Mouse (Mus musculus): ENCODE measurements around the gene Wwp2.
"Not testable (repeated sequence)": the region's sequence is repeated elsewhere in the genome, so short reads cannot be mapped to it uniquely, and the experiment has no call there.

The Wwp2 gene

DNA sequence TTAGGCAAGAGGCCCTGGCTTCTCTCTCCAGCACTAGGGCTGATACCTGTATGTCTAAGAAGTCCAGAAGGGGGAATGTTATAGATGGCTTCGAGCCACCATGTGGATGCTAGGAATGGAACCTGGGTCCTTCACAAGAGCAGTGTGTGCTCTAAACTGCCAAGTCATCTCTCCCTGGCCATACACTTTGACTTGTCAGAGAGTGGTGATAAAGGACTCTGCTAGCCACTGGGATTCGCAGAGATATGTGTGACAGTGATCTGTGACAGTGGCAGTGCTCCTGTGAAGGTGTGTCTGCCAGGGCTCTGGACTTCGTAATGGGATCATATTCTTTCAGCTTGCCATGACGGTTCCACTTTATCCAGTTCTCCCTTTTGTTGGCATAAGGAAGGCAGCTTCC, 37.2 kb downstream of the Wwp2 start:
- no peak for DNase-seq (ENCODE audit: low read depth, low spot score)

DNA sequence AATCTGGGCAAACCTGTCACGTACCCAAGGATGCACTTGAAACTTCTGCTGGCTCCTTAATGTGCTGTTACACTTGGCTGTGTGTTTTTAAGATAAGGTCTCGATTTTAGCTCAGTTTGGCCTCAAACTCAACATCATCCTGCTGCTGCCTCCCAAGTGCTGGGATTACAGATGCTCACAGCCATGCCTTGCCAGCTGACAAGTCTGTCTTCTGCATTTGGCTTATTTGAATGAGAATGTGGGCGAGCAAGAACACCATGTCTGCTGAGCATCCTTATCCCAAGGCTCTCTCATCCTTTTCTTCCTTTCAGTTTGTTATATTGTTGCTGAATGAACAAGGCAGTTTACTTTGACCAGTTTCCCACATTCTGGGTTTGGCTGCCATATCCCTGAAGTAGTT, 39.4 kb downstream of the Wwp2 start:
- no peak for DNase-seq (ENCODE audit: low read depth, low spot score)

DNA sequence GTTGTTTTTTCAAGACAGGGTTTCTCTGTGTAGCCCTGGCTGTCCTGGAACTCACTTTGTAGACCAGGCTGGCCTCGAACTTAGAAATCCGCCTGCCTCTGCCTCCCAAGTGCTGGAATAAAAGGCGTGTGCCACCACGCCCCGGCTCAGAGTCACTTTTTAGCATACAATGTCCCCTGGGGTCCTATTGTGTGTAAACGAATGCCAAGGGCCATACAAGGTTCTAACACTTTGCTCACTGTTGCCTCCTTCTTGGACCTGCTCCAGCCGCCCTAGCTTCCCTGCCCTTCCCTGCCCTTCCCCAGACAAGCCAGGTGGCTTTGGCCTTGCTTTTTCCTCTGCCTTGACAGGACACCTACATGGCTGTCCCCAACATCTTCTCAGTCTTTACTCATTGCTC, 40.6 kb downstream of the Wwp2 start:
- DNase-seq (ENCODE audit: low read depth, low spot score) = not testable (repeated sequence)

DNA sequence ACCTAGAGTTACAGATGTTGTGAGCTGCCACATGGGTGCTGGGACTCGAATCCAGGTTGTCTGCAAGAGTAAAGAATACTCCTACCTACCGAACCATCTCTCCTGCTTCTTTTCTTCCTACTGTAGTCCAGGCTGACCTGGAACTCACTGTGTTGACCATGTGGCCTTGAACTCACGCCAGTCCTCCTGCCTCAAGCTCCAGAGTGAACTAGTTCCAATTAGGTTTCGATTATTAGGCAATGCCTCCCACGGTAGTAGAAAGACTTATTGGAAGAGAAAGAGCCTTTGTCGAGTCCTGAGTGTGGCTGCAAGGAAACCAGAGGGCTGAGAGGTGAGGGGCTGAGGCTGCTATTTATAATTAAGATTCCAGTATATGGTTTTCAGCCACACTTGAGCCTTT, 42.6 kb downstream of the Wwp2 start:
- no peak for DNase-seq (ENCODE audit: low read depth, low spot score)

DNA sequence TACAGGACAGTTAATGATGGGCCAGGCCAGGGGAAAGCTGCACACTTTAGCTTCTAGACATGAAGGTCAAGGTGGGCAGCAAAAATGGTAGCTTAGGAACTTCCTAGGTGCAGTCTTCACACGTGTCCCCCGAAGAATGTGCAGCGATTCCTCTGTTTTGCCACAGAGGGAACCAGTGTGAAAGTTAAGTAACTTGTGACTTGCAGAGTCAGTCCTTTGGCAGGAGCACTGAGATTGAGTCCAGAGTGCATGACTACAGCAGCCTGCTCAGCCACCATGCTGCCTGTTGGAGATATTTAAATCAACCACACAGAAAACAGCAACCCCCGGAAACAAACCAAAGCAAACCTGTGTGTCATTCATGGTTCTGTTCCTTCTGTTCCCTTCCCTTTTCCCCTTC, 44.3 kb downstream of the Wwp2 start:
- DNase-seq (ENCODE audit: low read depth, low spot score) = no peak

DNA sequence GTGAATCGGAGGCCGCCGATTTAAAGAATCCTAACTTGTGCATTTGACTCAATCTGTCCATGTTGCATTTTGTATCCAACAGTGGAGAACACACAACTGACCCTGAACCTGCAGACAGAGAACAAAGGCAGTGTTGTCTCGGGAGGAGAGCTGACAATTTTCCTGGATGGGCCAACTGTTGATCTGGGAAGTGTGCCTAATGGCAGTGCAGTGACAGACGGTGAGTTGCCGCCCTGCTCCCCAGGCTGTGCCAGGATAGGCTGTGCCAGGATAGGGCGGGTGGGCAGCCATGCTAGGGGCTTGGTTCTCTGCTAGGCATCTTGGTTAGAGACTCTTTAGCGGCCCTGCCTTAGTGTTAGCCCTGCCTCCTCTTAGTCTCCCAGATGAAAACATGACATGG, 47.1 kb downstream of the Wwp2 start:
- DNase-seq (ENCODE audit: low read depth, low spot score) = no peak

DNA sequence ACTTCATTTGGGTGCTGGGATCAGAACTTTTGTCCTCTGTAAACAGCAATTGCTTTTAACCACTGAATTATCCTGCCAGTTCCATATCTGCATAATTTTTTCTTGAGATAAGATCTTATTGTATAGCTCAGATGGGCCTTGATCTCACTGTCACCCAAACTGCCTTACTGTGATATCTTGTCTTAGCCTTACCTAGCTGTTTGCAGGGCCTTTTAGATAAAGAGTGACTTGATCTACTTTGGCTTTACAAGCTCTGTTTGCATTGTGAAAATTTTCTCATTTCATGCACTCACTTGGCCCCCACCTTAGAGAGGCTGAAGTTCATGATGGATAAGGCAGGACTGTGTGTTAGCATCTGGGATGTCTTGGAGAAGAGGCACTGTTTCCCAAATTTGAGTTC, 48.8 kb downstream of the Wwp2 start:
- no peak for DNase-seq (ENCODE audit: low read depth, low spot score)

DNA sequence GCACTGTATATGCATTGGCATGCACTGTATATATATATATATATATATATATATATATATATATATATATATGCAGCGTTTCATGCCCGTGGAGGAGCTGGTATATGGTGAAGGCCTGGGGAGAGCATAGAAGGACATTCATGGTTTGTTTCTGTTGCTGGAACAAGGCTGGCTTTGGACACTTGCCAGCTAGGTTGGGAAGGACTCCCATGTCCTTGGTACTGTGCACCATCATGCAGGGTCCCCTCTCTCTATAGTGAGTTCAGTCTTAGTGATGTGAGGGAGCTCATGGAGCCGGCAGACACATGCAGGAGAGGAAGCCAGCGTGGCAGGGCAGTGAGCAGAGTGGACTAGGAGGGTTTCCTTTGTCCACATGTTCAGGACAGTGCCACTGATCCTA, 52.4 kb downstream of the Wwp2 start:
- no peak for DNase-seq (ENCODE audit: low read depth, low spot score)

DNA sequence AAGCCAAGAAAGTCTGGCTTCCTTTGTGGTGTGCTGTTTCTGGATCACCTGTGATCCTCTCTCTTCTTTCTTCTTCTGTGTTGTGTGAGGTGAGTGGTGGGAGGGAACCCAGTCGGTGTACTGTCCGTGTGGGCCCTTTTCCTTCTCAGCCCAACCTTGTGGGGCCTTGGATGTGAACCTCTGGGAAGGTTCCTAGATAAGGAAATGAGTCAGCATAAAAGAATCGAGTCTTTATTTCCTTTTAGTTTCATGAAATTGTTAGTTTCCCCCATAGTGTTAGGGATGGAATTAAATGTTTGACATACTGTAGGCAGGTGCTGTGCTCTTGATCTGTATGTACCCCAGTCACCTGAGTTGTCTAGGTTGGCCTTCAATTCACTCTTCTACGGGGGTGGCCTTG, 52.9 kb downstream of the Wwp2 start:
- DNase-seq (ENCODE audit: low read depth, low spot score) = no peak

DNA sequence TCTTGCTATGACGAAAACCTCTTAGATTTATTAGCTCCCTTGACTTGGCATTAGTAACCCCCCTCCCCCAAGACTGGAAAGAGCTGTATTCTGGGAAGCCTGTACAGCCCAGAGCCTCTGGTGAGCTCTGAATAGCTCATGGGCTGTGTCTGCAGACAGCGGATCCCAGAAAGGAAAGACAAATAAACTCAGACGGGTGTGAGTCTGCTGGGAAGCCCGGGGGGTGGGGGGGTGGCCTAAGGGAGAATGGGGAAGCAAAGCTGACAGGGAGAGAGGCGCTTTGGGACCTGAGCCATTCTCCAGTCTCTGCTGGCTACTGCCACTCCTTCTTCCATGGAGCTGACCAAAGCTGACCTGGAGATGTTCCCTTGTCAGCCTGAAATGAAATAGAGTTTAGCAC, 53.8 kb downstream of the Wwp2 start:
- no peak for DNase-seq (ENCODE audit: low read depth, low spot score)

DNA sequence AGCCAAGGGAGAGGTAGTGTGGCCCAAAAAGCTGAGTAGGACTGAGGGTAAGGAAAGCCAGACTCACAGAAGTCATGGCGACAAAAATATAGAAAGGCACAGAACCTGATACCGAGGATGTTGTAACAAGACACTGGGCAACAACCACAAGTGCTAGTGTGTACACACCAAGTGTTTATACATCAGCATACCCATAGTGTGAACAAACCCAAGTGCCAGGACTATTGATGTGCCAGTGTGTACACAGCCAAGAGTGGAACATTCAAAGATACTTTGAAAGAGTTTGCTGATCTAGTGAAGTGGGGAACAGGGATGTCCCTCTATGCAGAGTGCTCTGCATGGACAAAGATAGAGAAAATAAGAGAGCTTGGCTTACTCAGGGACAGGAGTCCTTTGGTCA, 54.5 kb downstream of the Wwp2 start:
- no peak for DNase-seq (ENCODE audit: low read depth, low spot score)

DNA sequence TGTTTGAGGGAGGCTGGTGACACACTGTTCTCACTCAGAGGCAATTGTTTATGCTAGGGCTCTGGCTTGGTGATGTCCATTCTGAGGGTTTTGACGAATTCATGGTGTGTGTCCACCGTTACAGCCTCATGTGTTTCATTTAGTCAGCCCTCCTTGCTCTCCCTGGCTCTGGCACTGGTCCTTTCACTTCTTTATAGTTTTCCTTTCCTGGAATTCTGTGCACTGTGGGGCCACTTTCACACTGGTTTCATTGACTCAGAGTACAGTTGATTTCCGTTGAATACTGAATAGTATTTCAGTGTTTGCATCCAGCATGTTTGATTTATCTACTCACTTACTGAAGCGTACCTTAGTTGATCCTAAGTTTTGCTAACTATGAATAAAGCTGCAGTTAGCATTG, 55.0 kb downstream of the Wwp2 start:
- no peak for DNase-seq (ENCODE audit: low read depth, low spot score)

DNA sequence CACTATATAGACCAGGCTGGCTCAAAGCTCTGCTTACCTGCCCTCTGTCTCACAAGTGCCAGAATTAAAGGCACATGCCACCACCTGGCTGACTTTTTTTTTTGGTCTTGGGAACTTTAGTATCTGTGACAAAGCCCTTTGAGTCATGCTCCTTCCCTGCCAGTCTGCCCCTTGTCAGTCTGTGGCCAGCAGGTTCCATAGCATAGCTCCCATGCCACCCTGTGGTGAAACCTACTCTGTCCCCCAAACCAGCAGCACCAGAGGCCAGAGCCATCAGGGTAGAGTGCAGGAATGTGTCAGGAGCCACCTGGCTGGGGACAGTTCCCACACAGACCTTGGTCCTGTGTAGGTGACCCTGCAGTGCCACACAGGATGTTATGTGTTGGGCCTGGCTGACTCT, 55.7 kb downstream of the Wwp2 start:
- no peak for DNase-seq (ENCODE audit: low read depth, low spot score)

DNA sequence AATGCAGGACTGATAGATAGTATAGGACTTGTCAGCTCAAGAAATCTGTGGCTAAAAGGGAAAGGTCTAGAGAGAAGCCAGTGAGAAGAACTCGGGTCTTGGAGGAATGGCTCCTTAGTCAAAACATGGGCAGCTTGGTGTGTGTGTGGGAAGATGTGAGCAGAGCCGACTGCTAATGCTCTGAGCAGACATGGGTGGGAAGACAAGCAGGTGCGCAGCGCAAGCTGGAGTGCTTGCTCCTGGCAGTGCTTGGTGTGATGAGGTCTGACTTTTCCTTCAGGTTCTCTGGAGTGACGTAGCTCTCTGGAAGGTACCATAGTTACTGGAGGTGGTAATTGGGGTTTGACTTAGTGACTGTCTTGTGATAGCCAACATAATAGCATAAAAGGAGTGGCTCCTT, 56.6 kb downstream of the Wwp2 start:
- no peak for DNase-seq (ENCODE audit: low read depth, low spot score)

DNA sequence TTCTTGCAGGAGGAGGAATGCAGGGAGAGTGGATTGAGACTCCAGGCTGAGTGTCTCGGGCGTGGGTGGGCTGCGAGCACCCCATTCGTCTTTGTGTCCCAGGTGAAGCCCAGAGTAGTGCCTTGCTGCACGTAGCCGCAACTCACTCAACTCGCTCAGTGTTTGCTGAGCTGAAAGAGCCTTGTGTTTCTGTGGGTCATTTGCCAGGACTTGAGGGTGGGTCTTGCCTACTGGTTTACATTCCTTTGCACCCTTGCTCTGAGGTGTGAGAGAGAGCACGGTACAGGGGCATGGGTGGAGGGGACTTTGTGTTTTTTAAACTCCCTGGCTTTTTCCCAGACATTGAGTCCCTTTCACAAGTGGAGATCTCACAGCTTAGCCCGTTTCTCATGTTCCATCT, 59.3 kb downstream of the Wwp2 start:
- DNase-seq (ENCODE audit: low read depth, low spot score) = no peak

DNA sequence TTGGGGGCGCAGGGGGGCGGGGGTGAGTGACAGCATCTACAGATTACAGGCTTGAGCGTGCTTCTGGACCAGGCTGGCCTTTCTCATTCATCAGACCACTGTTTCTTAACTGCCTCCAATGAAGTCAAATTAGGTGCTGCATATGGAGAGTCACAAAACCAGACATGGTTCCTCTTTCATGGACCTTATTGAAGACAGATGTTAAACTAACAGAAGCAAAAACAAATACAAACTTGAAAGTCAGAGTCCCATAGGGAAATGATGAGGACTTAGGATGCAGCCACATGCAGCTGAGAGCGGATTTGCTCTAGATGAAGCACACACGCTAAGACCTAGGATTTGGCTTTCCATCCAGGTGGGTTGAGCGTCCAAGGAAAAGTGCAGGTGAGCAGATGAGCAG, 61.5 kb downstream of the Wwp2 start:
- peak; percentile 71 for DNase-seq (ENCODE audit: low read depth, low spot score)

DNA sequence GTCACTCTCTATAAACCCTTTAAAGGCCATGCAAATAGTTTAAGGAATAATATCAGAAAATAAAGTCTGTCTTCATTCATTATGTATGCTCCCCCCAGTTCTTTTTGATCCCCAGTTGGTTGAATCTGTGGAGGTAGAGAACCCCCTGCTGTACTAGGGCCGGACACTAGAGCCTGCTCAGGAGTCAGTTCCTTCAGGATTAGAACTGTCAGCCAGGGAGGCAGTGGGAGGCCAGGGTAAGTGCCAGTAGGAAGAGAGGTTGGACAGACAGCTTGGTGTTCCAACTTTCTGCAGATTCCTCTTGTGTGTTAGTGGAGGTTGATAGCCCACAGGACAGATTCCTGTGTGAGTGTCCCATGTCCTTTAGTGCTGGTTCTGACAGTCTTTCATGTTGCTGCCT, 62.2 kb downstream of the Wwp2 start:
- no peak for DNase-seq (ENCODE audit: low read depth, low spot score)

DNA sequence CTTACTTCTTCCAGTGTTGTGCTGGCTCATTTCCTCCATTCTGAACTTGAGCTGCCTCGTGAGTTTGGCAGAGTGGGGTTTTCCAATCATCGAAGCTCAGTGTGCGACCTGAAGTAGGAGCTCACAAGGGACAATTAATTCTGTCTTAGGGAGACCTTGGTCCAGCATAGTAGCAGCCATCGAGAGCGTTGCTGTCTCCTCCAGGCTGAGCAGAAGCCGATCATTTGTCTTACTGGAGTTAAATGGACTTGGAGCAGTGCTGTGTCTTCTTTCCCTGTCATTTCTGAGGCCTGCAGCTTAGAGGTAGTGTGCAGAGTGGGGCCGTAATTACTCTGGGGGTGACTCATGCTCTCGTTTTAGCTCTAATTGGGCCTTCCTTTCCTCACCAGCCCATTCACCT, 62.6 kb downstream of the Wwp2 start:
- no peak for DNase-seq (ENCODE audit: low read depth, low spot score)

DNA sequence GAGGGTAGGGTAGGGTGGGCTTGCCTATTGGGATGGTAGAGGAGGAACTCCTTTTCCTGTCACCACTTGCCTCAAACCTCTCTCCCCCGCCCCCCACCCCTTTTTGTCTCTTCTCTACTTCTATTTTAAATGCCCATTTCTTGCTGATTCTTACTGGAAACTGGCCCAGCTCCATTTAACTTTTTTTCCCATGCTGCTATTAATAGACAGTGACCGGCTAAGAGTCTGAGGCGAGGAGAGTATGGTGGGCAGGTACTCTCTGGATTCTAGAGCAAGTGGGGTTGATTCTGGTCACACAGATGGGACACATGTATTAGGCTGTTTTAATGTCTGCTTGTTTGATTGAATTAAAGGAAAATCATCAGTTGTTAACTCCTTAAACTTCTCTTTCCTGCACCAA, 63.4 kb downstream of the Wwp2 start:
- no peak for DNase-seq (ENCODE audit: low read depth, low spot score)

DNA sequence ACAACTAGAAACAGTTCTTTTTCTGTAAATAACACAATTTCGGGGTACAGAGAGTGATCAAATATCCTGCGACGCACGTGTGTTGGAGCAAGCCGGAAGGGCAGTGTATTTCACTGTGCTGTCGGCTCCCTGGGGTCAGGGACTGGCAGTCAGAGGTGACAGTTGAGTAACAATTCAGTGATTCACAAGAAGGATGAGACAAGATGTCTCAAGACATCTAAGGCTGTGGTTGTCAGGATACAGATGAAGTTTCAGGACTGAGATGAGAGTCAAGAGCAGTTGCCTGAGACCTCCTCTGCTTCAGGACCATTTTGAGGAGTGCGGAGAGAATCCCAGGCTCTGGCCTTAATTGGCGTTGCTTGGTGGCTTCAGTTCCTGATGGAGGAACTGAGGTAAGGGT, 66.2 kb downstream of the Wwp2 start:
- DNase-seq (ENCODE audit: low read depth, low spot score) = no peak

DNA sequence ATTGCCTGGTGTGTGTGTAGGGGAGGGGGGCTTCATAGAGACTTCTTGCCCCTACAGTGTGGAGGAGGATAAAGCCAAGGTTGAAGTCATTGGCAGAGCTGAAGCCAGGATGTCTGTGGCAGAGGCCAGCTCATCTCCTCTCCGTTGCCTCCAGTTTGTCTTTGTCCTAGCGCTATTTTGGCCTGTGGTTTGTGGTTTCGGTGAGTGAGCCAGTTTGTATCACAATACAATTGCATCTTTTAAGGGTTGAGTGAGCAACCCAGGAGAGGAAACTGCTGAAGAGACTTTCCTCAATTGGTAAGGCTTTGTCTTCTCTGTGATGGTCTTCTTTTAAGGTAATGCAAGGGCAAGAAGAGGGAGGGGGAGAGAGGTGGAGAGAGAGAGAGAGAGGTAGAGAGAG, 66.8 kb downstream of the Wwp2 start:
- no peak for DNase-seq (ENCODE audit: low read depth, low spot score)

DNA sequence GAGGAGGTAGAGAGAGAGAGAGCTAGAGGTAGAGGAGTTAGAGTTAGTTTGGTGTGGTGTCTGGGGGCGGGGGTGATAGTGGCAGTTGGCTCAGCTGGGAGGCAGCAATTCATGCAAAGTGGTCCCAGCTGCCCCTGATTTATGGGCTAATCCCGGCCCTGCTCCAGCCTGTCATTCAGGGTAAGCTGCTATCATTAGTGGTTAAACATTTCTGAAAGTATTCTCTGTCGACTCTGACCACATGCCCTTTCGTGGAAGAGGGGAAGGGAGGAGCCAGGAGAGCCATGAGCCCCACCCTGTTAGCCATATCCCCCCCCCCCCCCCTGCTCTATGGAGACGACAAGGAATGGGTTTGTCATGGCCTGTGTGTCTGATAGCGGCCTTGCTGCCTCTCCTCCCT, 67.2 kb downstream of the Wwp2 start:
- peak; percentile 46 for DNase-seq (ENCODE audit: low read depth, low spot score)

DNA sequence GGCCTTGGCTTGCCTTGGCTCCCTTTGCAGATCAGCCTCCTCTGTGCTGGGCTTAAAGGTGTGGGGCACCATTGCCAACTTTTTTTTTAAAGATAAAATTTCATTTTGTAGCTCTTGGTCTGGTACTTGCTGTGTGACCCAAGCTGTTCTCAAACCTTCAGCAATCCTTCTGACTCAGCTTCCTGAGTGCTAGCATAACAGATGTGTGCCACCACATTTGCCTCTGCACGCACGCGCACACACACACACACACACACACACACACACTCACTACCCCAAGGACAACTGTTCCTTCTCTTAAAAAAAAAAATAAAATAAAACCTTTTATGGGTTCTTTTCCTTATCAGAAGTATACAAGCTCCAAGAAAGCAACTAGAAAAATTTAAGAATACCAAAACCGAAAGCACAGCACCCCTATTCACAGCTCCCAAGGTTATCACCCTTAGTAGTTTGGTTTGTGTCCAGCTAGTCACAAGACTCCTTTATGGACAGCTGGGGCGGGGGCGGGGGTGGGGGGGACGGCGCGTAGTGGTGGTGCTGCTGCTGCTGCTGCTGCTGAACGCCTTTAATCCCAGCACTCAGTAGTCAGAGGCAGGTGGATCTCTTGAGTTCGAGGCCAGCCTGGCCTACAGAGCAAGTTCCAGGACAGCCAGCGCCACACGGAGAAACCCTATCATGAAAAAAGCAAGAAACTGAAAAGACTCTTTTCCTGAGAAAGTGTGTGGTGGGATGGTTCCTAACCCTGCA, 68.2 kb downstream of the Wwp2 start:
- DNase-seq (ENCODE audit: low read depth, low spot score) = no peak

DNA sequence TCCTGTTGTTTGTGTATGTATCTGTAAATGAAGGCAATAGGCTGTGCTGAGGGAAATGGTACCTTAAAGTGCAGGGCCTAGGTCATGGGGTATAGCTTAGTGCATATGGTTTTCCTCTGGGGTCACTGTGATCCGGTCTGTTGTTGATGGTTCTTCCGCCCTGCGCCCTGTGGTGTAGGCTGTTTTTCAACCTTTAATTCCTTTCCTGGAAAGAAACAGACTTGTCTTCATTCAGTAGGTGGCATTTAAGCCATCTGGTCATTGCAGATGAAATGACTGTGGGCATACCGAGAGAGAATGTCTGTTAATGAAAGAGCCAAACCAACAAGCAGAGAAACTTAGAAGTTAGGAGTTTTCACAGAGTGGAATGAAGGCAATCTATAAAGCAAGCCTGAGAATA, 69.1 kb downstream of the Wwp2 start:
- no peak for DNase-seq (ENCODE audit: low read depth, low spot score)

Measured in forelimb bud, embryonic 11.5 days (tissue).